ENCODE assay signal across 23 mouse cellular contexts in genomic region chr7:81566332-81566731, GRCm38 (mm10). TPM values are rescaled to one million over a fixed set of nuclear protein-coding genes. Genes with fewer than 3 reads are reported as not detected.
DNase-seq lines count a peak whose midpoint lies in the region; ATAC-seq and TF ChIP-seq lines count a peak whose summit lies in the region.
"Had no signal": no experiment of that assay in that cellular context is flagged by ENCODE, and none has a peak within 500 bp of the region (broad histone marks: within the 10 kb centered on the region; RNA-seq: fewer than 3 reads in every experiment).

No protein-coding gene starts in this region.

- H3K4me1 ChIP-seq in heart, embryonic 10.5 days: peaks cover 37% of the 10 kb centered on the region
- no peaks in the 10 kb centered on the region for H3K4me1 ChIP-seq in hindbrain, postnatal 0 days (ENCODE audit: insufficient read depth, low read length)
- H3K4me1 ChIP-seq in hindbrain, embryonic 11.5 days (replicated peaks; ENCODE audit: control insufficient read depth, insufficient read depth, low read length): no peaks in the 10 kb centered on the region
- peaks cover 33% of the 10 kb centered on the region for H3K4me1 ChIP-seq in heart, embryonic 15.5 days (replicated peaks)
- peaks cover 24% of the 10 kb centered on the region for H3K4me1 ChIP-seq in limb, embryonic 10.5 days
- H3K4me1 ChIP-seq: embryonic facial prominence, embryonic 12.5 days; kidney, embryonic 15.5 days; neural tube, embryonic 13.5 days had no signal

- H3K9me3 ChIP-seq in heart, embryonic 10.5 days: no peaks in the 10 kb centered on the region
- no peaks in the 10 kb centered on the region for H3K9me3 ChIP-seq in hindbrain, postnatal 0 days (ENCODE audit: low read length)
- H3K9me3 ChIP-seq in hindbrain, embryonic 11.5 days (ENCODE audit: control insufficient read depth, low read length): no peaks in the 10 kb centered on the region
- H3K9me3 ChIP-seq in heart, embryonic 15.5 days (replicated peaks): no peaks in the 10 kb centered on the region
- no peaks in the 10 kb centered on the region for H3K9me3 ChIP-seq in limb, embryonic 10.5 days (replicated peaks)
- H3K9me3 ChIP-seq: embryonic facial prominence, embryonic 12.5 days; kidney, embryonic 15.5 days; limb, embryonic 13.5 days; neural tube, embryonic 13.5 days had no signal

- WGBS in heart, embryonic 10.5 days: 36% methylated on average over 4 of the region's 4 CpGs
- 77% methylated on average over 4 of the region's 4 CpGs for WGBS in hindbrain, postnatal 0 days
- 90% methylated on average over 4 of the region's 4 CpGs for WGBS in hindbrain, embryonic 11.5 days
- WGBS in heart, embryonic 15.5 days: 28% methylated on average over 4 of the region's 4 CpGs
- 95% methylated on average over 4 of the region's 4 CpGs for WGBS in limb, embryonic 10.5 days

- H3K4me3 ChIP-seq in heart, embryonic 10.5 days: peak overlapping the region; percentile 57
- H3K4me3 ChIP-seq in hindbrain, postnatal 0 days (ENCODE audit: low read length): no peak overlapping the region
- no peak overlapping the region for H3K4me3 ChIP-seq in hindbrain, embryonic 11.5 days (ENCODE audit: low read depth, low read length)
- peak overlapping the region; percentile 45 for H3K4me3 ChIP-seq in heart, embryonic 15.5 days
- H3K4me3 ChIP-seq in limb, embryonic 10.5 days: no peak overlapping the region
- H3K4me3 ChIP-seq: embryonic facial prominence, embryonic 12.5 days; kidney, embryonic 15.5 days; limb, embryonic 13.5 days; neural tube, embryonic 13.5 days had no signal

- ATAC-seq in hindbrain, postnatal 0 days: no peak
- ATAC-seq in hindbrain, embryonic 11.5 days (ENCODE audit: low FRiP score): no peak
- no peak for ATAC-seq in heart, embryonic 15.5 days (replicated peaks; ENCODE audit: insufficient number of reproducible peaks, insufficient read depth, low FRiP score, low read depth)
- ATAC-seq: activated CD4-positive, CD25-positive, alpha-beta regulatory T cell, adult 4 months; intestine, postnatal 0 days had no signal

- peak overlapping the region; percentile 90 for H3K27ac ChIP-seq in heart, embryonic 10.5 days
- H3K27ac ChIP-seq in hindbrain, postnatal 0 days: peak overlapping the region; percentile 51; the same call in 1 of the 2 replicates
- H3K27ac ChIP-seq in hindbrain, embryonic 11.5 days (ENCODE audit: low read depth, low read length): no peak overlapping the region
- H3K27ac ChIP-seq in heart, embryonic 15.5 days: peak overlapping the region; percentile 95
- no peak overlapping the region for H3K27ac ChIP-seq in limb, embryonic 10.5 days
- H3K27ac ChIP-seq: kidney, embryonic 15.5 days; limb, embryonic 13.5 days; liver, embryonic 14.5 days; neural tube, embryonic 13.5 days had no signal

- H3K4me2 ChIP-seq in hindbrain, postnatal 0 days (ENCODE audit: low read depth, low read length): no peak overlapping the region
- no peak overlapping the region for H3K4me2 ChIP-seq in hindbrain, embryonic 11.5 days (replicated peaks; ENCODE audit: low read depth, low read length)
- peak overlapping the region; percentile 68 for H3K4me2 ChIP-seq in heart, embryonic 15.5 days
- H3K4me2 ChIP-seq: embryonic facial prominence, embryonic 12.5 days; kidney, embryonic 15.5 days; limb, embryonic 13.5 days; lung, embryonic 14.5 days; neural tube, embryonic 13.5 days had no signal

- no peak overlapping the region for H3K9ac ChIP-seq in hindbrain, postnatal 0 days (replicated peaks; ENCODE audit: low read length)
- H3K9ac ChIP-seq in hindbrain, embryonic 11.5 days (ENCODE audit: low read depth, low read length): no peak overlapping the region
- H3K9ac ChIP-seq in heart, embryonic 15.5 days: peak overlapping the region; percentile 50
- H3K9ac ChIP-seq: embryonic facial prominence, embryonic 12.5 days; kidney, embryonic 15.5 days; limb, embryonic 13.5 days; liver, embryonic 14.5 days; lung, embryonic 14.5 days had no signal

- peak; percentile 73 for DNase-seq in heart, embryonic 10.5 days (ENCODE audit: low spot score)
- DNase-seq in heart, adult 8-10 months (ENCODE audit: low spot score): no peak
- DNase-seq in hindbrain, postnatal 0 days (ENCODE audit: low spot score): no peak
- DNase-seq in hindbrain, embryonic 11.5 days (ENCODE audit: low spot score): no peak
- DNase-seq in limb, embryonic 10.5 days (ENCODE audit: low spot score): peak; percentile 4
- no peak for DNase-seq in spleen, adult 12 weeks (ENCODE audit: low spot score)
- DNase-seq: adrenal gland, adult 8-10 months; B cell, adult 2 months; cerebellum, adult 11-12 months; cerebellum, postnatal 14 days; kidney, postnatal 36 days; lung, embryonic 14.5 days; midbrain, embryonic 14.5 days; thymus, adult 18-20 months; thymus, postnatal 36 days had no signal

- H3K36me3 ChIP-seq in heart, embryonic 10.5 days: no peaks in the 10 kb centered on the region
- H3K36me3 ChIP-seq in hindbrain, postnatal 0 days (ENCODE audit: insufficient read depth, low read length): no peaks in the 10 kb centered on the region
- H3K36me3 ChIP-seq in hindbrain, embryonic 11.5 days (ENCODE audit: control insufficient read depth, insufficient read depth, low read length): no peaks in the 10 kb centered on the region
- no peaks in the 10 kb centered on the region for H3K36me3 ChIP-seq in heart, embryonic 15.5 days
- no peaks in the 10 kb centered on the region for H3K36me3 ChIP-seq in limb, embryonic 10.5 days
- H3K36me3 ChIP-seq: embryonic facial prominence, embryonic 12.5 days; kidney, embryonic 15.5 days; limb, embryonic 13.5 days; neural tube, embryonic 13.5 days had no signal

- no peak for TF ChIP-seq CTCF in hindbrain, postnatal 0 days (IDR thresholded peaks at IDR 0.05; ENCODE audit: low read depth)

- H3K27me3 ChIP-seq in heart, embryonic 10.5 days (ENCODE audit: insufficient read depth, poor library complexity, severe bottlenecking): no peaks in the 10 kb centered on the region
- no peaks in the 10 kb centered on the region for H3K27me3 ChIP-seq in hindbrain, postnatal 0 days (ENCODE audit: insufficient read depth, low read length)
- H3K27me3 ChIP-seq in hindbrain, embryonic 11.5 days (ENCODE audit: control insufficient read depth, insufficient read depth, low read length): no peaks in the 10 kb centered on the region
- no peaks in the 10 kb centered on the region for H3K27me3 ChIP-seq in heart, embryonic 15.5 days
- no peaks in the 10 kb centered on the region for H3K27me3 ChIP-seq in limb, embryonic 10.5 days (ENCODE audit: low read depth, poor library complexity, severe bottlenecking)
- H3K27me3 ChIP-seq: kidney, embryonic 15.5 days; limb, embryonic 13.5 days; neural tube, embryonic 13.5 days had no signal

RNA-seq across cellular contexts. Expression of gene Fsd2, which starts 0.4 kb away (rescaled TPM):
- polyA plus RNA-seq in heart, embryonic 10.5 days (2016; fragmentation: Nextera tagmentation; extraction: Ambion mirVana): 39.8 and 79.8 TPM in 2 replicates
- 100 to 1,000 TPM; 349 to 382 (median 364) TPM for total RNA-seq in heart, adult 8-10 months (2022)
- 0.18 and 0.31 TPM in 2 replicates for total RNA-seq in hindbrain, postnatal 0 days (2014; rRNA removed)
- polyA plus RNA-seq in hindbrain, postnatal 0 days (2015; fragmentation: Nextera tagmentation; extraction: Ambion mirVana): 0.05 and 0.08 TPM in 2 replicates
- polyA plus RNA-seq in hindbrain, embryonic 11.5 days (2014; fragmentation: Nextera tagmentation; extraction: Ambion mirVana): 0.29 and 0.52 TPM in 2 replicates
- polyA plus RNA-seq in heart, embryonic 15.5 days (2015; fragmentation: Nextera tagmentation; extraction: Ambion mirVana): 66.9 and 70.2 TPM in 2 replicates
- 0.08 and 0.15 TPM in 2 replicates for polyA plus RNA-seq in limb, embryonic 10.5 days (2016; fragmentation: Nextera tagmentation; extraction: Ambion mirVana)

RNA-seq across cellular contexts. Expression of gene Whamm, which starts 4.7 kb away (rescaled TPM):
- 3.9 and 4.0 TPM in 2 replicates for polyA plus RNA-seq in heart, embryonic 10.5 days (2016; fragmentation: Nextera tagmentation; extraction: Ambion mirVana)
- total RNA-seq in heart, adult 8-10 months (2022): 10 to 100 TPM in 1 of 4 experiments, 1 to 10 TPM in 3; 7.8 to 10.2 (median 8.4) TPM
- total RNA-seq in hindbrain, postnatal 0 days (2014; rRNA removed): 5.1 and 6.2 TPM in 2 replicates
- 6.9 and 7.0 TPM in 2 replicates for polyA plus RNA-seq in hindbrain, postnatal 0 days (2015; fragmentation: Nextera tagmentation; extraction: Ambion mirVana)
- polyA plus RNA-seq in hindbrain, embryonic 11.5 days (2014; fragmentation: Nextera tagmentation; extraction: Ambion mirVana): 7.5 and 9.0 TPM in 2 replicates
- 4.6 and 4.9 TPM in 2 replicates for polyA plus RNA-seq in heart, embryonic 15.5 days (2015; fragmentation: Nextera tagmentation; extraction: Ambion mirVana)
- polyA plus RNA-seq in limb, embryonic 10.5 days (2016; fragmentation: Nextera tagmentation; extraction: Ambion mirVana): 2.6 and 2.7 TPM in 2 replicates

Comparison
In these comparisons a context has a peak if more than half of its experiments do, and no peak if none do; other contexts are left out.
1. DNase-seq: peak in heart, embryonic 10.5 days (single experiment) and limb, embryonic 10.5 days (single experiment); none in heart, adult 8-10 months (single experiment), hindbrain, postnatal 0 days (single experiment), hindbrain, embryonic 11.5 days (single experiment) and spleen, adult 12 weeks (single experiment).
2. H3K27ac ChIP-seq: peak in heart, embryonic 10.5 days (single experiment), hindbrain, postnatal 0 days (single experiment) and heart, embryonic 15.5 days (single experiment); none in hindbrain, embryonic 11.5 days (single experiment) and limb, embryonic 10.5 days (single experiment).
3. H3K4me3 ChIP-seq: peak in heart, embryonic 10.5 days (single experiment) and heart, embryonic 15.5 days (single experiment); none in hindbrain, postnatal 0 days (single experiment), hindbrain, embryonic 11.5 days (single experiment) and limb, embryonic 10.5 days (single experiment).
4. RNA of gene Fsd2, which starts 0.4 kb away (polyA plus RNA-seq): 66.9 to 70.2 TPM in heart, embryonic 15.5 days and 39.8 to 79.8 TPM in heart, embryonic 10.5 days; 0.29 to 0.52 TPM in hindbrain, embryonic 11.5 days, 0.08 to 0.15 TPM in limb, embryonic 10.5 days and 0.05 to 0.08 TPM in hindbrain, postnatal 0 days; every median in the first group is over 10 times any median in the second.